Mouse (Mus musculus): Measurements from ENCODE around the gene Dmrt1.

The Dmrt1 gene

GRCm38 (mm10) chr19:25564430-25564829 lies 59.0 kb downstream of the Dmrt1 start:
- no peak for DNase-seq (ENCODE audit: extremely low spot score, low read depth, low spot score)

- DNase-seq (ENCODE audit: extremely low spot score, low read depth, low spot score): no peak
Measured at GRCm38 (mm10) chr19:25569778-25570177, 64.4 kb downstream of the Dmrt1 start.

GRCm38 (mm10) chr19:25574431-25574830 lies 69.0 kb downstream of the Dmrt1 start:
- no peak for DNase-seq (ENCODE audit: extremely low spot score, low read depth, low spot score)

GRCm38 (mm10) chr19:25574981-25575814 lies 69.8 kb downstream of the Dmrt1 start:
- no peak for DNase-seq (ENCODE audit: extremely low spot score, low read depth, low spot score)

GRCm38 (mm10) chr19:25578358-25578757 lies 72.9 kb downstream of the Dmrt1 start:
- no peak for DNase-seq (ENCODE audit: extremely low spot score, low read depth, low spot score)

GRCm38 (mm10) chr19:25579440-25579839 lies 74.0 kb downstream of the Dmrt1 start:
- DNase-seq (ENCODE audit: extremely low spot score, low read depth, low spot score): no peak

- DNase-seq (ENCODE audit: extremely low spot score, low read depth, low spot score): no peak
Measured at GRCm38 (mm10) chr19:25597717-25598232, 92.4 kb downstream of the Dmrt1 start.

GRCm38 (mm10) chr19:25598626-25599025 lies 93.2 kb downstream of the Dmrt1 start:
- no peak for DNase-seq (ENCODE audit: extremely low spot score, low read depth, low spot score)

GRCm38 (mm10) chr19:25601966-25602365 lies 96.5 kb downstream of the Dmrt1 start:
- no peak for DNase-seq (ENCODE audit: extremely low spot score, low read depth, low spot score)

- DNase-seq (ENCODE audit: extremely low spot score, low read depth, low spot score): no peak
Measured at GRCm38 (mm10) chr19:25607461-25608205, 102.2 kb downstream of the Dmrt1 start.

GRCm38 (mm10) chr19:25608206-25608580 lies 102.8 kb downstream of the Dmrt1 start:
- no peak for DNase-seq (ENCODE audit: extremely low spot score, low read depth, low spot score)

- DNase-seq (ENCODE audit: extremely low spot score, low read depth, low spot score): no peak
Measured at GRCm38 (mm10) chr19:25608961-25609850, 103.8 kb downstream of the Dmrt1 start.

GRCm38 (mm10) chr19:25610015-25610410 lies 104.6 kb downstream of the Dmrt1 start, which contains the start of gene Dmrt3:
Gene Dmrt3 (plus strand): TSS chr19:25610301.
- no peak for DNase-seq (ENCODE audit: extremely low spot score, low read depth, low spot score)

- no peak for DNase-seq (ENCODE audit: extremely low spot score, low read depth, low spot score)
Measured at GRCm38 (mm10) chr19:25610411-25611111, 105.1 kb downstream of the Dmrt1 start.

GRCm38 (mm10) chr19:25611116-25611515 lies 105.7 kb downstream of the Dmrt1 start:
- DNase-seq (ENCODE audit: extremely low spot score, low read depth, low spot score): no peak

- no peak for DNase-seq (ENCODE audit: extremely low spot score, low read depth, low spot score)
Measured at GRCm38 (mm10) chr19:25611876-25612805, 106.7 kb downstream of the Dmrt1 start.

- no peak for DNase-seq (ENCODE audit: extremely low spot score, low read depth, low spot score)
Measured at GRCm38 (mm10) chr19:25612806-25613295, 107.4 kb downstream of the Dmrt1 start.

GRCm38 (mm10) chr19:25613476-25614300 lies 108.3 kb downstream of the Dmrt1 start:
- no peak for DNase-seq (ENCODE audit: extremely low spot score, low read depth, low spot score)

All from hindlimb bud, embryonic 11.5 days (tissue).